Mouse (Mus musculus): ENCODE measurements at regions not wholly inside any gene's neighbourhood (a gene's known extent, or its start where the extent isn't known, plus 50 kb on each side); places are given as distances from the start of the nearest gene placed in this dataset.
A peak's percentile ranks its signal among the peaks of the same experiment; 100 is the strongest.

DNA sequence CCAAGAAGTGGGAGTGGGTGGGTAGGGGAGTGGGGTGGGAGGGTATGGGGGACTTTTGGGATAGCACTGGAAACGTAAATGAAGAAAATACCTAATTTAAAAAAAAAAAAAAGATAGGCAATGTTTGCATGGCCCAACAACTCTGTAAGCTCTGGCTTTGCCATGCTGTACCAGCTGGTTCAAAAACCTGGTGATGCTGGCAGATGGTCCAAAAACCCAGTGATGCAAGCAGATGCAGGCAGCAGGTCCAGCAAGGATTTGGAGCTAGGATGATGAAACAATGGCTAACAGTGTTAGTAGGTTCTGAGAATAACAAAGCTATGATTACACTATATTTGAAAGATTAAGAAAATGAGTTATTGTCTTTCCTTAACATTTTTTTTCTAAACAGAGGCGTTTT lies 466.6 kb upstream of the B3galt2 start:
- Histone ChIP-seq H3K4me3 (ENCODE audit: control insufficient read depth, insufficient read depth, low read length) (no peak overlapping the region), H3K27ac (ENCODE audit: control insufficient read depth, insufficient read depth, low read length) (no peak overlapping the region), H3K27me3 (ENCODE audit: control insufficient read depth, insufficient read depth, low read length) (no peaks in the 10 kb centered on the region), H3K36me3 (ENCODE audit: control insufficient read depth, insufficient read depth, low read length) (no peaks in the 10 kb centered on the region), H3K4me1 (replicated peaks; ENCODE audit: control insufficient read depth, insufficient read depth, low read length) (no peaks in the 10 kb centered on the region)
- 94% methylated on average over 2 of the region's 2 CpGs for WGBS
- TF ChIP-seq CTCF (IDR thresholded peaks at IDR 0.05; ENCODE audit: borderline replicate concordance, control insufficient read depth, extremely low read depth, insufficient read depth, low read length, poor library complexity): no peak
- no peak for TF ChIP-seq POLR2A (IDR thresholded peaks at IDR 0.05; ENCODE audit: control insufficient read depth, extremely low read depth, insufficient read depth, low read length, poor library complexity)
- DNase-seq: no peak

- Histone ChIP-seq H3K27me3 (ENCODE audit: control insufficient read depth, insufficient read depth, low read length) (no peaks in the 10 kb centered on the region), H3K27ac (ENCODE audit: control insufficient read depth, insufficient read depth, low read length) (no peak overlapping the region), H3K4me1 (replicated peaks; ENCODE audit: control insufficient read depth, insufficient read depth, low read length) (no peaks in the 10 kb centered on the region), H3K4me3 (ENCODE audit: control insufficient read depth, insufficient read depth, low read length) (no peak overlapping the region), H3K36me3 (ENCODE audit: control insufficient read depth, insufficient read depth, low read length) (no peaks in the 10 kb centered on the region)
- no peak for DNase-seq
- no peak for TF ChIP-seq CTCF (IDR thresholded peaks at IDR 0.05; ENCODE audit: borderline replicate concordance, control insufficient read depth, extremely low read depth, insufficient read depth, low read length, poor library complexity)
- no peak for TF ChIP-seq POLR2A (IDR thresholded peaks at IDR 0.05; ENCODE audit: control insufficient read depth, extremely low read depth, insufficient read depth, low read length, poor library complexity)
- WGBS: 42% methylated on average over 3 of the region's 3 CpGs
These were observed 448.2 kb upstream of the B3galt2 start for GRCm38 (mm10) chr1:143192167-143192793.

- peaks cover 6% of the 10 kb centered on the region for H3K4me1 ChIP-seq (replicated peaks; ENCODE audit: control insufficient read depth, insufficient read depth, low read length)
- H3K36me3 ChIP-seq (ENCODE audit: control insufficient read depth, insufficient read depth, low read length): no peaks in the 10 kb centered on the region
- H3K27ac ChIP-seq (ENCODE audit: control insufficient read depth, insufficient read depth, low read length): no peak overlapping the region
- H3K4me3 ChIP-seq (ENCODE audit: control insufficient read depth, insufficient read depth, low read length): no peak overlapping the region
- no peak for DNase-seq
- TF ChIP-seq POLR2A (IDR thresholded peaks at IDR 0.05; ENCODE audit: control insufficient read depth, extremely low read depth, insufficient read depth, low read length, poor library complexity) (no peak), CTCF (IDR thresholded peaks at IDR 0.05; ENCODE audit: borderline replicate concordance, control insufficient read depth, extremely low read depth, insufficient read depth, low read length, poor library complexity) (no peak)
- no peaks in the 10 kb centered on the region for H3K27me3 ChIP-seq (ENCODE audit: control insufficient read depth, insufficient read depth, low read length)
- 97% methylated on average over 4 of the region's 4 CpGs for WGBS
These were observed 440.1 kb upstream of the B3galt2 start for GRCm38 (mm10) chr1:143200213-143200889.

DNA sequence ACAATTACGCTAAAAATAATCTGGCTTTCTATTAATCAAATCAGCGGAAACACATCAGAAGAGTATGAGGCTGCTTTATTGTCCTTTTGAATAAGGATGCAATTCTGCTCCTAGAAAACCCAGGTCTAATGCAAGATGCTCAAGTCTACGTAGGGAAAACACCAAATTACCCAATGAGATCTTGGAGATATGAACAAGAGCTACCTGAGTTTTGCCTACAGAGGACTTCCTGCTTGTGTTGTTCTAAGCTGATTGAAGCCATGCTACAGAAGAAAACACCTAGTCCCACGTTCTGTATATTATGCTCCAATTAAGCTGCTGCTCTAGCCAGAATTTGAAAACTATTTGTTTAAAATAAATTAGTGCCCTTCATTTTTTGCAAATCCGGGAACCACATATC lies 439.5 kb upstream of the B3galt2 start:
- Histone ChIP-seq H3K27me3 (ENCODE audit: control insufficient read depth, insufficient read depth, low read length) (no peaks in the 10 kb centered on the region), H3K4me1 (replicated peaks; ENCODE audit: control insufficient read depth, insufficient read depth, low read length) (peaks cover 6% of the 10 kb centered on the region), H3K4me3 (ENCODE audit: control insufficient read depth, insufficient read depth, low read length) (no peak overlapping the region), H3K27ac (ENCODE audit: control insufficient read depth, insufficient read depth, low read length) (no peak overlapping the region), H3K36me3 (ENCODE audit: control insufficient read depth, insufficient read depth, low read length) (no peaks in the 10 kb centered on the region)
- TF ChIP-seq CTCF (IDR thresholded peaks at IDR 0.05; ENCODE audit: borderline replicate concordance, control insufficient read depth, extremely low read depth, insufficient read depth, low read length, poor library complexity): no peak
- TF ChIP-seq POLR2A (IDR thresholded peaks at IDR 0.05; ENCODE audit: control insufficient read depth, extremely low read depth, insufficient read depth, low read length, poor library complexity): no peak
- no peak for DNase-seq
- 80% methylated on average over 5 of the region's 5 CpGs for WGBS

GRCm38 (mm10) chr1:143202182-143202581 lies 438.3 kb upstream of the B3galt2 start:
- TF ChIP-seq CTCF (IDR thresholded peaks at IDR 0.05; ENCODE audit: borderline replicate concordance, control insufficient read depth, extremely low read depth, insufficient read depth, low read length, poor library complexity) (no peak), POLR2A (IDR thresholded peaks at IDR 0.05; ENCODE audit: control insufficient read depth, extremely low read depth, insufficient read depth, low read length, poor library complexity) (no peak)
- H3K27ac ChIP-seq (ENCODE audit: control insufficient read depth, insufficient read depth, low read length): 0 out of 2 replicates have a peak overlapping the region, but pooled peaks have one; percentile 4
- H3K27me3 ChIP-seq (ENCODE audit: control insufficient read depth, insufficient read depth, low read length): no peaks in the 10 kb centered on the region
- no peaks in the 10 kb centered on the region for H3K36me3 ChIP-seq (ENCODE audit: control insufficient read depth, insufficient read depth, low read length)
- peaks cover 6% of the 10 kb centered on the region for H3K4me1 ChIP-seq (replicated peaks; ENCODE audit: control insufficient read depth, insufficient read depth, low read length)
- WGBS: 2% methylated on average over 3 of the region's 3 CpGs
- H3K4me3 ChIP-seq (ENCODE audit: control insufficient read depth, insufficient read depth, low read length): no peak overlapping the region
- DNase-seq: peak; percentile 16

- Histone ChIP-seq H3K36me3 (ENCODE audit: control insufficient read depth, insufficient read depth, low read length) (no peaks in the 10 kb centered on the region), H3K4me3 (ENCODE audit: control insufficient read depth, insufficient read depth, low read length) (no peak overlapping the region), H3K27me3 (ENCODE audit: control insufficient read depth, insufficient read depth, low read length) (no peaks in the 10 kb centered on the region), H3K4me1 (replicated peaks; ENCODE audit: control insufficient read depth, insufficient read depth, low read length) (peaks cover 6% of the 10 kb centered on the region), H3K27ac (ENCODE audit: control insufficient read depth, insufficient read depth, low read length) (no peak overlapping the region)
- DNase-seq: no peak
- TF ChIP-seq CTCF (IDR thresholded peaks at IDR 0.05; ENCODE audit: borderline replicate concordance, control insufficient read depth, extremely low read depth, insufficient read depth, low read length, poor library complexity) (no peak), POLR2A (IDR thresholded peaks at IDR 0.05; ENCODE audit: control insufficient read depth, extremely low read depth, insufficient read depth, low read length, poor library complexity) (no peak)
These were observed 436.4 kb upstream of the B3galt2 start for GRCm38 (mm10) chr1:143204070-143204469.
